Comparison of ENCODE assay signal across 9 mouse cellular contexts in the genomic region with DNA sequence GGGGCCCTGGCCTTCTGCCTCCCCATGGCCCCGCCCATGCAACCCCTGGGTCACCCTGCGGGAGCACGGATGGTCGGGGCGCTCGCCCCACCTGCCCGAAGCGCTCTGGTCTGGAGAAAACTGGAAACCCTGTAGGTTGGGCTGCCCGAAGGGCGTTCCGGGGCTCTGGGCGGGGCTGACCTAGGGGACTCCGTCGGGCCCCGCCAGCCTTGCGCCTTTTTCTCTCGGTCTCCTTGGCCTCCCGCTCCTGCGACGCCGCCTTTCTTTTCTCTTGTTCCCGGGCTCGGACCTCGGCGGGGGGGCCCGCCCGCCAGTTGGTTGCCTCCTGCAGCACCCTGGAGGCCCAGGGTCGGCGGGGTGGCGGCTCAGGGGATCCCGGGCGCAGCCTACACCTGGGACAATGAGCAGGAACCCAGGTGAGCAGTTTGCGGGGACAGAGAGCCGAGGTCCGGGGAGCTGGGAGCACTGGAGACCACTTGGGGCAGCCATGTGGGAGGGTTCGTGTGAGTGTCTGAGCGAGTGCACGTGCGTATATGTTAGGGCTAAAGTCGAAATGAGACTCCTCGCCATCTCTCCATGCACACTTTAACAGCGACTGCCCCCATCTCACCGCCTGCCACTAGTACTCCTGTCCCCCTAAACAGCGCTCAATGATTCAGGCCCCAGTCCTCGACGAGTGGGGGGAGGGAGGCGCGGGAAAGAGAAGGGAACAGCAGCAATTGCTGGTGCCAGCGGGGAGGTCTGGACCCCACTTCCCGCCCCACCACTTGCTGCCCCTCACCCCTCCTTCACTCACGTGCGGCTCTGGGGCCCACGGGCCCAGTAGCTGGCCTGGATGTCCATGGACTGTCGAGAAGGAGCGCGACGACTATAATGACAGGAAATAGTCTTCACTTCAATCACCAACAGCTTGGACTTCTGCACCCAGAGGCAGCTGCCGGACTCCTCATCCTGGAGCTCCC. TPM values are rescaled to one million over a fixed set of nuclear protein-coding genes. Genes with fewer than 3 reads are reported as not detected.
DNase-seq lines count a peak whose midpoint lies in the region; ATAC-seq and TF ChIP-seq lines count a peak whose summit lies in the region.
"Had no signal": no experiment of that assay in that cellular context is flagged by ENCODE, and none has a peak within 500 bp of the region (broad histone marks: within the 10 kb centered on the region; RNA-seq: fewer than 3 reads in every experiment).

No protein-coding gene starts in this region.

- no peaks in the 10 kb centered on the region for H3K36me3 ChIP-seq in ES-Bruce4 (ENCODE audit: control insufficient read depth, insufficient read depth, low read length, poor library complexity, severe bottlenecking)
- H3K36me3 ChIP-seq in forebrain, embryonic 11.5 days (ENCODE audit: control insufficient read depth, insufficient read depth, low read length) = no peaks in the 10 kb centered on the region
- peaks cover 10% of the 10 kb centered on the region for H3K36me3 ChIP-seq in kidney, embryonic 15.5 days
- H3K36me3 ChIP-seq in midbrain, embryonic 13.5 days = 0 out of 2 replicates have a peak, but pooled peaks cover 11% of the 10 kb centered on the region

- H3K9me3 ChIP-seq in ES-Bruce4 (replicated peaks; ENCODE audit: control insufficient read depth, insufficient read depth, low read length, poor library complexity, severe bottlenecking) = no peaks in the 10 kb centered on the region
- no peaks in the 10 kb centered on the region for H3K9me3 ChIP-seq in forebrain, embryonic 11.5 days (ENCODE audit: control insufficient read depth, low read length)
- no peaks in the 10 kb centered on the region for H3K9me3 ChIP-seq in kidney, embryonic 15.5 days (replicated peaks)
- H3K9me3 ChIP-seq in midbrain, embryonic 13.5 days = no peaks in the 10 kb centered on the region

- no peak for TF ChIP-seq EP300 in ES-Bruce4 (IDR thresholded peaks at IDR 0.05; ENCODE audit: insufficient read depth, low read depth, low read length)

- WGBS in forebrain, embryonic 11.5 days = under 1% methylated on average over 56 of the region's 58 CpGs
- 1% methylated on average over 58 of the region's 58 CpGs for WGBS in kidney, embryonic 15.5 days
- under 1% methylated on average over 58 of the region's 58 CpGs for WGBS in midbrain, embryonic 13.5 days

- intact Hi-C loops in gastrocnemius, postnatal 14 days (cut with DNase I; ENCODE audit: low total_unique reads) = no loop called here

- peak; percentile 36 for DNase-seq in gastrocnemius, postnatal 14 days
- no peak for DNase-seq in gastrocnemius, adult 8-10 months (ENCODE audit: low spot score in 2 of 2)
- DNase-seq in forebrain, embryonic 11.5 days (ENCODE audit: low spot score) = peak; percentile 72
- no peak for DNase-seq in left cerebral cortex, adult 8-10 months (ENCODE audit: low spot score in 2 of 2)

- no peaks in the 10 kb centered on the region for H3K4me1 ChIP-seq in ES-Bruce4 (ENCODE audit: control insufficient read depth, insufficient read depth, low read length)
- peaks cover 14% of the 10 kb centered on the region for H3K4me1 ChIP-seq in forebrain, embryonic 11.5 days (replicated peaks; ENCODE audit: control insufficient read depth, insufficient read depth, low read length)
- peaks cover 60% of the 10 kb centered on the region for H3K4me1 ChIP-seq in kidney, embryonic 15.5 days
- peaks cover 53% of the 10 kb centered on the region for H3K4me1 ChIP-seq in midbrain, embryonic 13.5 days (replicated peaks)

- TF ChIP-seq POLR2A in ES-Bruce4 (IDR thresholded peaks at IDR 0.05; ENCODE audit: insufficient read depth, low read length) = no peak

- peak overlapping the region; percentile 48; the same call in 1 of the 2 replicates for H3K4me2 ChIP-seq in forebrain, embryonic 11.5 days (ENCODE audit: low read depth, low read length, severe bottlenecking)
- H3K4me2 ChIP-seq in kidney, embryonic 15.5 days = peak overlapping the region; percentile 92
- peak overlapping the region; percentile 63 for H3K4me2 ChIP-seq in midbrain, embryonic 13.5 days (replicated peaks)

- peaks cover 11% of the 10 kb centered on the region; the same call in 1 of the 2 replicates for H3K27me3 ChIP-seq in ES-Bruce4 (ENCODE audit: control insufficient read depth, insufficient read depth, low read length, poor library complexity, severe bottlenecking)
- H3K27me3 ChIP-seq in forebrain, embryonic 11.5 days (ENCODE audit: control insufficient read depth, insufficient read depth, low read length) = peaks cover 79% of the 10 kb centered on the region
- H3K27me3 ChIP-seq in kidney, embryonic 15.5 days = peaks cover 87% of the 10 kb centered on the region
- peaks cover 91% of the 10 kb centered on the region for H3K27me3 ChIP-seq in midbrain, embryonic 13.5 days

- H3K27ac ChIP-seq in ES-Bruce4 (ENCODE audit: insufficient read depth, low read length) = no peak overlapping the region
- no peak overlapping the region for H3K27ac ChIP-seq in forebrain, embryonic 11.5 days (ENCODE audit: low read depth, low read length)
- no peak overlapping the region for H3K27ac ChIP-seq in kidney, embryonic 15.5 days
- H3K27ac ChIP-seq in midbrain, embryonic 13.5 days = no peak overlapping the region

- ATAC-seq in forebrain, embryonic 11.5 days (replicated peaks; ENCODE audit: low FRiP score) = no peak
- peak; percentile 17; the same call in 1 of the 2 replicates for ATAC-seq in kidney, embryonic 15.5 days (replicated peaks; ENCODE audit: low FRiP score)
- ATAC-seq in midbrain, embryonic 13.5 days = 0 out of 2 replicates have a peak, but pooled peaks have one; percentile 3
- ATAC-seq in activated CD4-positive, CD25-positive, alpha-beta regulatory T cell, adult 4 months = no peak

- H3K4me3 ChIP-seq in ES-Bruce4 (ENCODE audit: low read depth, low read length) = peak overlapping the region; percentile 37
- peak overlapping the region; percentile 23 for H3K4me3 ChIP-seq in forebrain, embryonic 11.5 days (ENCODE audit: low read depth, low read length)
- peak overlapping the region; percentile 46 for H3K4me3 ChIP-seq in kidney, embryonic 15.5 days (replicated peaks)
- H3K4me3 ChIP-seq in midbrain, embryonic 13.5 days (replicated peaks) = peak overlapping the region; percentile 48

- peak overlapping the region; percentile 43; the same call in 1 of the 2 replicates for H3K9ac ChIP-seq in ES-Bruce4 (ENCODE audit: low read depth, poor library complexity, severe bottlenecking)
- no peak overlapping the region for H3K9ac ChIP-seq in forebrain, embryonic 11.5 days (ENCODE audit: low read length)
- H3K9ac ChIP-seq in kidney, embryonic 15.5 days = peak overlapping the region; percentile 21
- peak overlapping the region; percentile 59 for H3K9ac ChIP-seq in midbrain, embryonic 13.5 days (replicated peaks)

- TF ChIP-seq CTCF in ES-Bruce4 (IDR thresholded peaks at IDR 0.05; ENCODE audit: low read depth, low read length) = no peak

RNA-seq across cellular contexts. Expression of gene Ddn, which starts 2.2 kb away (rescaled TPM):
- total RNA-seq in gastrocnemius, postnatal 14 days (2021) = 1 to 10 TPM; 1.6 to 2.7 TPM
- total RNA-seq in gastrocnemius, adult 8-10 months (2022) = under 1 TPM; 0.12 to 0.67 (median 0.43) TPM
- not detected in 2 replicates for polyA plus RNA-seq in ES-Bruce4 (2011; ENCODE audit: insufficient read depth, insufficient read length, low read depth, missing spikeins)
- not detected in 2 replicates for polyA plus RNA-seq in forebrain, embryonic 11.5 days (2014; fragmentation: Nextera tagmentation; extraction: Ambion mirVana)
- polyA plus RNA-seq in kidney, embryonic 15.5 days (2015; fragmentation: Nextera tagmentation; extraction: Ambion mirVana) = 2.9 and 3.2 TPM in 2 replicates
- 0.50 and 1.2 TPM in 2 replicates for polyA plus RNA-seq in midbrain, embryonic 13.5 days (2015; fragmentation: Nextera tagmentation; extraction: Ambion mirVana)
- total RNA-seq in left cerebral cortex, adult 8-10 months (2022) = 100 to 1,000 TPM; 692 to 784 (median 734) TPM
- not detected for polyA plus RNA-seq in activated CD4-positive, CD25-positive, alpha-beta regulatory T cell, adult 4 months (2017; shearing (Covaris generic))

RNA-seq across cellular contexts. Expression of gene Wnt1, which starts 17.4 kb away (rescaled TPM):
- under 1 TPM in 1 of 2 experiments, not detected in 1; 0.10 TPM for total RNA-seq in gastrocnemius, postnatal 14 days (2021)
- total RNA-seq in gastrocnemius, adult 8-10 months (2022) = not detected
- not detected in 2 replicates for polyA plus RNA-seq in ES-Bruce4 (2011; ENCODE audit: insufficient read depth, insufficient read length, low read depth, missing spikeins)
- polyA plus RNA-seq in forebrain, embryonic 11.5 days (2014; fragmentation: Nextera tagmentation; extraction: Ambion mirVana) = 0.47 and 0.68 TPM in 2 replicates
- 0.06 TPM in 1 of 2 replicates, not detected in the other for polyA plus RNA-seq in kidney, embryonic 15.5 days (2015; fragmentation: Nextera tagmentation; extraction: Ambion mirVana)
- polyA plus RNA-seq in midbrain, embryonic 13.5 days (2015; fragmentation: Nextera tagmentation; extraction: Ambion mirVana) = 4.0 and 8.6 TPM in 2 replicates
- under 1 TPM in 1 of 4 experiments, not detected in 3; 0.26 TPM for total RNA-seq in left cerebral cortex, adult 8-10 months (2022)
- not detected for polyA plus RNA-seq in activated CD4-positive, CD25-positive, alpha-beta regulatory T cell, adult 4 months (2017; shearing (Covaris generic))
- polyA plus RNA-seq: large intestine, adult 2 months had no signal

RNA-seq across cellular contexts. Expression of gene Prkag1, which starts 24.2 kb away (rescaled TPM):
- total RNA-seq in gastrocnemius, postnatal 14 days (2021) = 10 to 100 TPM; 36.6 to 42.0 TPM
- total RNA-seq in gastrocnemius, adult 8-10 months (2022) = 10 to 100 TPM; 43.8 to 55.0 (median 46.9) TPM
- polyA plus RNA-seq in ES-Bruce4 (2011; ENCODE audit: insufficient read depth, insufficient read length, low read depth, missing spikeins) = 51.0 and 61.0 TPM in 2 replicates
- polyA plus RNA-seq in forebrain, embryonic 11.5 days (2014; fragmentation: Nextera tagmentation; extraction: Ambion mirVana) = 89.4 and 92.5 TPM in 2 replicates
- polyA plus RNA-seq in kidney, embryonic 15.5 days (2015; fragmentation: Nextera tagmentation; extraction: Ambion mirVana) = 98.5 and 100 TPM in 2 replicates
- polyA plus RNA-seq in midbrain, embryonic 13.5 days (2015; fragmentation: Nextera tagmentation; extraction: Ambion mirVana) = 83.3 and 89.9 TPM in 2 replicates
- total RNA-seq in left cerebral cortex, adult 8-10 months (2022) = 10 to 100 TPM; 47.4 to 60.9 (median 53.2) TPM
- 100 to 1,000 TPM in 1 of 2 experiments, 10 to 100 TPM in 1; 98.2 to 133 TPM for polyA plus RNA-seq in activated CD4-positive, CD25-positive, alpha-beta regulatory T cell, adult 4 months (2017; shearing (Covaris generic))

RNA-seq across cellular contexts. Expression of gene Wnt10b, which starts 29.1 kb away (rescaled TPM):
- 1 to 10 TPM in 1 of 2 experiments, under 1 TPM in 1; 0.78 to 1.5 TPM for total RNA-seq in gastrocnemius, postnatal 14 days (2021)
- 1 to 10 TPM in 1 of 4 experiments, under 1 TPM in 3; 0.48 to 1.1 (median 0.85) TPM for total RNA-seq in gastrocnemius, adult 8-10 months (2022)
- 1.7 and 1.8 TPM in 2 replicates for polyA plus RNA-seq in ES-Bruce4 (2011; ENCODE audit: insufficient read depth, insufficient read length, low read depth, missing spikeins)
- 0.41 and 0.43 TPM in 2 replicates for polyA plus RNA-seq in forebrain, embryonic 11.5 days (2014; fragmentation: Nextera tagmentation; extraction: Ambion mirVana)
- 0.12 and 0.31 TPM in 2 replicates for polyA plus RNA-seq in kidney, embryonic 15.5 days (2015; fragmentation: Nextera tagmentation; extraction: Ambion mirVana)
- polyA plus RNA-seq in midbrain, embryonic 13.5 days (2015; fragmentation: Nextera tagmentation; extraction: Ambion mirVana) = 0.24 TPM in 1 of 2 replicates, not detected in the other
- 1 to 10 TPM in 2 of 4 experiments, under 1 TPM in 2; 0.41 to 1.8 (median 1.1) TPM for total RNA-seq in left cerebral cortex, adult 8-10 months (2022)
- under 1 TPM in 1 of 2 experiments, not detected in 1; 0.22 TPM for polyA plus RNA-seq in activated CD4-positive, CD25-positive, alpha-beta regulatory T cell, adult 4 months (2017; shearing (Covaris generic))

RNA-seq across cellular contexts. Expression of gene Arf3, which starts 44.1 kb away (rescaled TPM):
- 10 to 100 TPM; 14.6 to 15.8 TPM for total RNA-seq in gastrocnemius, postnatal 14 days (2021)
- 1 to 10 TPM; 6.9 to 8.9 (median 8.1) TPM for total RNA-seq in gastrocnemius, adult 8-10 months (2022)
- polyA plus RNA-seq in ES-Bruce4 (2011; ENCODE audit: insufficient read depth, insufficient read length, low read depth, missing spikeins) = 58.4 and 59.3 TPM in 2 replicates
- 38.1 and 41.4 TPM in 2 replicates for polyA plus RNA-seq in forebrain, embryonic 11.5 days (2014; fragmentation: Nextera tagmentation; extraction: Ambion mirVana)
- polyA plus RNA-seq in kidney, embryonic 15.5 days (2015; fragmentation: Nextera tagmentation; extraction: Ambion mirVana) = 51.9 and 55.6 TPM in 2 replicates
- polyA plus RNA-seq in midbrain, embryonic 13.5 days (2015; fragmentation: Nextera tagmentation; extraction: Ambion mirVana) = 57.5 and 66.0 TPM in 2 replicates
- 100 to 1,000 TPM; 721 to 844 (median 792) TPM for total RNA-seq in left cerebral cortex, adult 8-10 months (2022)
- polyA plus RNA-seq in activated CD4-positive, CD25-positive, alpha-beta regulatory T cell, adult 4 months (2017; shearing (Covaris generic)) = 10 to 100 TPM; 29.9 to 46.7 TPM

Comparison
In these comparisons a context has a peak if more than half of its experiments do, and no peak if none do; other contexts are left out.
1. DNase-seq: peak in gastrocnemius, postnatal 14 days (single experiment) and forebrain, embryonic 11.5 days (single experiment); none in gastrocnemius, adult 8-10 months (0 of 2) and left cerebral cortex, adult 8-10 months (0 of 2).
2. ATAC-seq: peak in kidney, embryonic 15.5 days (single experiment) and midbrain, embryonic 13.5 days (single experiment); none in forebrain, embryonic 11.5 days (single experiment) and activated CD4-positive, CD25-positive, alpha-beta regulatory T cell, adult 4 months (single experiment).
3. Peak in every context shown above with its lines, with median percentiles within 50 percentile points of each other: H3K4me3 ChIP-seq and H3K4me2 ChIP-seq.